28 mouse cellular contexts compared by ENCODE assay signal in genomic region chr2:152588450-152588849, GRCm38 (mm10). TPM values are rescaled to one million over a fixed set of nuclear protein-coding genes. Genes with fewer than 3 reads are reported as not detected.
"Had no signal": no experiment of that assay in that cellular context is flagged by ENCODE, and none has a peak within 500 bp of the region (broad histone marks: within the 10 kb centered on the region; RNA-seq: fewer than 3 reads in every experiment).

No protein-coding gene starts in this region.

- H3K9ac ChIP-seq: heart, embryonic 13.5 days; heart, embryonic 15.5 days; hindbrain, embryonic 13.5 days; hindbrain, embryonic 15.5 days; limb, embryonic 13.5 days; limb, embryonic 15.5 days; liver, embryonic 12.5 days had no signal

- ATAC-seq: forebrain, embryonic 16.5 days; hindbrain, postnatal 0 days; liver, embryonic 12.5 days had no signal

- H3K9me3 ChIP-seq: heart, embryonic 13.5 days; heart, embryonic 15.5 days; hindbrain, embryonic 13.5 days; hindbrain, embryonic 15.5 days; limb, embryonic 13.5 days; limb, embryonic 15.5 days; liver, embryonic 12.5 days had no signal

- H3K4me1 ChIP-seq: heart, embryonic 15.5 days; hindbrain, embryonic 13.5 days; hindbrain, embryonic 15.5 days; limb, embryonic 15.5 days had no signal

- H3K36me3 ChIP-seq: heart, embryonic 13.5 days; heart, embryonic 15.5 days; hindbrain, embryonic 13.5 days; hindbrain, embryonic 15.5 days; limb, embryonic 13.5 days; limb, embryonic 15.5 days; liver, embryonic 12.5 days had no signal

- H3K27ac ChIP-seq: heart, adult 2 months; heart, embryonic 13.5 days; heart, embryonic 15.5 days; hindbrain, embryonic 13.5 days; hindbrain, embryonic 15.5 days; hindbrain, postnatal 0 days; limb, embryonic 13.5 days; limb, embryonic 15.5 days; liver, embryonic 12.5 days had no signal

- H3K4me3 ChIP-seq: heart, adult 2 months; heart, embryonic 13.5 days; heart, embryonic 15.5 days; hindbrain, embryonic 13.5 days; hindbrain, embryonic 15.5 days; limb, embryonic 13.5 days; limb, embryonic 15.5 days; liver, embryonic 12.5 days had no signal

- H3K27me3 ChIP-seq: heart, embryonic 13.5 days; heart, embryonic 15.5 days; hindbrain, embryonic 13.5 days; hindbrain, embryonic 15.5 days; limb, embryonic 13.5 days; limb, embryonic 15.5 days; liver, embryonic 12.5 days had no signal

- DNase-seq: gastrocnemius, postnatal 14 days; gastrocnemius, postnatal 36 days; heart, adult 11 months; heart, adult 2 months; heart, postnatal 14 days; heart, postnatal 36 days; kidney, adult 11 months; kidney, adult 8-10 months; layer of hippocampus, adult 9-11 months; layer of hippocampus, postnatal 36 days; left cerebral cortex, postnatal 4 days had no signal

- H3K4me2 ChIP-seq: heart, embryonic 11.5 days; heart, embryonic 13.5 days; heart, embryonic 15.5 days; hindbrain, embryonic 13.5 days; hindbrain, embryonic 15.5 days; limb, embryonic 13.5 days; limb, embryonic 15.5 days; liver, embryonic 12.5 days had no signal

RNA-seq across cellular contexts. Expression of gene Defb19, which starts 8.3 kb away (rescaled TPM):
- polyA plus RNA-seq: forebrain, embryonic 16.5 days; frontal cortex, adult 2 months; hindbrain, embryonic 11.5 days; hindbrain, embryonic 13.5 days; hindbrain, embryonic 15.5 days; hindbrain, postnatal 0 days; kidney, embryonic 14.5 days; large intestine, adult 2 months; limb, embryonic 11.5 days; limb, embryonic 13.5 days; limb, embryonic 15.5 days; liver, adult 2 months; liver, embryonic 12.5 days had no signal

RNA-seq across cellular contexts. Expression of gene Defb45, which starts 10.7 kb away (rescaled TPM):
- polyA plus RNA-seq: forebrain, embryonic 16.5 days; frontal cortex, adult 2 months; heart, adult 2 months; heart, embryonic 11.5 days; heart, embryonic 13.5 days; heart, embryonic 15.5 days; heart, postnatal 0 days; hindbrain, embryonic 11.5 days; hindbrain, embryonic 13.5 days; hindbrain, embryonic 15.5 days; hindbrain, postnatal 0 days; kidney, embryonic 14.5 days; large intestine, adult 2 months; limb, embryonic 11.5 days; limb, embryonic 13.5 days; limb, embryonic 15.5 days; liver, adult 2 months; liver, embryonic 12.5 days had no signal

RNA-seq across cellular contexts. Expression of gene Defb36, which starts 15.7 kb away (rescaled TPM):
- polyA plus RNA-seq: forebrain, embryonic 16.5 days; frontal cortex, adult 2 months; heart, adult 2 months; heart, embryonic 11.5 days; heart, embryonic 13.5 days; heart, embryonic 15.5 days; heart, postnatal 0 days; hindbrain, embryonic 11.5 days; hindbrain, embryonic 13.5 days; hindbrain, embryonic 15.5 days; hindbrain, postnatal 0 days; large intestine, adult 2 months; limb, embryonic 11.5 days; limb, embryonic 13.5 days; limb, embryonic 15.5 days; liver, adult 2 months; liver, embryonic 12.5 days had no signal

RNA-seq across cellular contexts. Expression of gene Defb21, which starts 15.9 kb away (rescaled TPM):
- polyA plus RNA-seq: forebrain, embryonic 16.5 days; frontal cortex, adult 2 months; heart, adult 2 months; heart, embryonic 11.5 days; heart, embryonic 13.5 days; heart, embryonic 15.5 days; heart, postnatal 0 days; hindbrain, embryonic 11.5 days; hindbrain, embryonic 13.5 days; hindbrain, embryonic 15.5 days; hindbrain, postnatal 0 days; kidney, embryonic 14.5 days; large intestine, adult 2 months; limb, embryonic 11.5 days; limb, embryonic 13.5 days; limb, embryonic 15.5 days; liver, adult 2 months; liver, embryonic 12.5 days had no signal

RNA-seq across cellular contexts. Expression of gene Gm17416, which starts 19.3 kb away (rescaled TPM):
- polyA plus RNA-seq: forebrain, embryonic 16.5 days; frontal cortex, adult 2 months; heart, adult 2 months; heart, embryonic 11.5 days; heart, embryonic 13.5 days; heart, embryonic 15.5 days; heart, postnatal 0 days; hindbrain, embryonic 11.5 days; hindbrain, embryonic 13.5 days; hindbrain, embryonic 15.5 days; hindbrain, postnatal 0 days; kidney, embryonic 14.5 days; large intestine, adult 2 months; limb, embryonic 11.5 days; limb, embryonic 13.5 days; limb, embryonic 15.5 days; liver, adult 2 months; liver, embryonic 12.5 days had no signal
